Mouse (Mus musculus) frontal cortex, postnatal 25 days (tissue): ENCODE data around the gene Zfp592.

Experiments
- DNase-seq, 2 experiments: peaks; one replicate each; pipeline ENCODE4 v3.0.0; 2022; ENCODE audit warnings: low spot score in 2 of 2

Gene Zfp592

DNA sequence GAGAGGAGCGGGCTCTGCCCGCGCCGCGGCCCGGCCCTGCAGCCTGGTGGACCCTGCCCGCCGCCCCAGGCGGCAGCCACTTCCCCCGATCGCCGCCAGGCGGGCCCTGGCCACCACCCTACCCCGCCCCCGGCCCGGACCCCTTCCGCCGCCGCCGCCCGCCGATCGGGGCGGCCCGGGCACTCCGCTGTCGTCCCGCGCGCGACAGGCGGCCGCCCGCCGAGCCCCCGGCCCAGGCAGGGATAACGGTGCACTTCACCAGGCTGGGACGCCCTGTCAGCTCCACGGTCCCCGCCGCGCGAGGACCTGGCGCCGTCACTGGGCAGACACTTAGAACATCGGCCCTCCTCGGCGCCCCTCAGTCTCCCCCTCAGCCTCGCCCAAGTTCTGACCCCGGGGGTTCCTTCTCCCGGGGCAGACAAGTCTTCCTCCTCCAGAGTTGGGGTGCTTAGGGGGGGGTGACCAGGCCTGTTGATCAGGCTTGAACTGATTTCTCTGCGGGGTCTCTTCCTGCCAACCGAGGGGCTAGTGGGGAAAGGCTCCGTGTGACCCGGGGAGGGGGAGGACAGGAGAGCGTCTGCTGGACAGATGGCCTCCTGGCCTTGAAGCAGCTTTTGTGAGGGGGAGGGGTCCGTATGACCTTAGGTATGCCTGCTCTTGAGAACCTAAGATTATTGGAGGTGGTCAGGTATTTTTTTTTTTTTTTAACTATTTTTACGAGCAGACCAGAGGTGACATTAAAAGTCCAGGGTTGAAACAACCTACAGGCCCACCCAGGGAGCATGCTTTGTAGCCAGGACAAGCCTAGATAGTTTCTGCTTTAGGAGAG, 567 bp downstream of the Zfp592 start:
- DNase-seq, result peak; percentile 17 to 30

DNA sequence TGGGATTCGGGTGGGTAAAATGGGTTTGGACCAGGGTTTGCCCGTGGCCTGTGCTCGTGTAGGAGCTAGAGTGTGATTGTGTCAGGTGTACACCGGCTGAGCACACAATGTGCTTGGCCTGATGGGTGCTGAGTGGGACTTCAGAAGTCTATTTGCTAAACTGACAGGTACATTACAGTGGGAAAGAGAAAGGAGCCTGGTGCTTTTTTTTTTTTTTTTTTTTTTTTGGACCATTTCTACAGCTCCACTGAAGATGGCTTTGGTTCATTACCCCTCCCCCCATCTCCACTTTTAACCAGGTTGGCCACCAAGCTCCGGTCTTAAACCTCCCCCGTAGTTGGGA, 1.2 kb downstream of the Zfp592 start:
- DNase-seq, result no peak

DNA sequence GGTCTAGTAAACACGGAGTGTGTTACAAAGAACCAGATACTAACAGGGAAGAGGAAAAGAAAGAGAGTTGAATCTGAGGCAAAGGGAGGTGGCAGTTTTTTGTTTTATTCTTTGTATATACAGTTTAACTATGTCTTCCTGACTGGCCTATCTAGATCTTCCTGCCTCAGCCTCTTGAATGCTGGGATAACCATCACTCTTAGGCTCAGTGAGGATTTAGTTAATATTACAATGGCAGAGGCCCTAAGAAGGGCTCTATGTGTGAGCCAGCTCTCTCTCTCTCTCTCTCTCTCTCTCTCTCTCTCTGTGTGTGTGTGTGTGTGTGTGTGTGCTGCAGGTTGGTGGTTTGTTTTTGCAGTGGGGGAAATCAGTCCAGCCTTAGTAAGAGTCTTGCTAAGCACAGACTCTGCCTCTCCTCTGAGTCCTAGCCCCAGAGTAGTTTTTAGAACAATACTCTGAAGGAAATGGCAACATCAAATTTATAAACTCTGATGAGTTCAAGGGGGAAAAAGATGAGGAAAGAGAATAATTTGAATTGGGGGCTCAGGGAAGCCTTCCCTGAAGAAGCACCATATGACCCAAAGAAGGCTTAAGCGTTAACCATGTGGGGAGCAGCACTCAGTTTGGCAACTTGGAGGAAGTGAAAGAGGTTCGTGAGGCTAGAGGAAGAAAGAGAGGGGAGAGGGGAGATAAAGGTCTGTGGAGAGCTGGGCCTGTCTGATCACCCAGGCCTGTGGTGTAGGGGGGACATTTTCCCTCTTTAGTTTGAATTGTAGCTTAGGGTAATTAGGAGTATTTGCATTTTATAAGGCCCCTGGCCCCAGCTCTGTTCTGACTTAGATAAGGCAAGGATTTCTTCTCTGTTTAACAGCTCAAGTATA, 2.0 kb downstream of the Zfp592 start:
- DNase-seq, result no peak

DNA sequence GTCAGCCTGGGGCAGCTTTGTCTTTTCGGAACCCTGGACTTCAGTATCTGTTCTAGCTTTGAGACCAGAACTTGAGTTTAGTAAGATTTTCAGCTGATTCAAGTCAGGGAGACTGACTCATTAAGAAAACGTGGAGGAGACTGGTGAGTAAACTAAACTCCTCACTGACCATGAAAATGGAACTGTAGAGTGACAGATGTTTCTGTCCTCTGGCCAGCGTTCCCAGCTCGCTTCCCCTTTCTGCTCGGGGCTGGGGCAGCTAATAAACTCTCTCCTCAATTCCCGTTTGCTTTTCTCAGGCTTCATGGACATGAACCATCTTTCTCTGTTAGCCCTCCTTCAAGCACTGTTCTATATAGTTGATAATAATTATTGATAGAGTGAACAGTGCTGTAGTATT, 4.3 kb downstream of the Zfp592 start:
- no peak for DNase-seq

DNA sequence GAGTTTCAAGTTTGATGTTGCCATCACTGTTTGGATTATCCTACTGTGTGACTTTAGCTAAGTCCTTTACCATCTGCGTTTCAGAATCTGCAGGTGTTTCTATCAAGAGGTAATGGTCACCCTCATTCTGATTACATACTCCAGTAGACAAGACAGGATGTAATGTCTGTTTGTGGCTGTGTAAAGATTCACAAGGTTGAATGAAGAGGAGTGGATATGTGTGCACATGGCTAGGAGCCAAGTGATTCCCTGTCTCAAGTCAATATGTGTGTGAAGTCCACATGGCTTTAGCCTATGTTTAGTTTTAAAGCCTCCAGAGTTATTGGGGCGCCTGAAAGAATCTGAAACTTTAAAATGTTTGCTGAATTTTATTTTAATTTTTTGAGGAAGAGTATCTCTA, 6.1 kb downstream of the Zfp592 start:
- DNase-seq, result no peak

DNA sequence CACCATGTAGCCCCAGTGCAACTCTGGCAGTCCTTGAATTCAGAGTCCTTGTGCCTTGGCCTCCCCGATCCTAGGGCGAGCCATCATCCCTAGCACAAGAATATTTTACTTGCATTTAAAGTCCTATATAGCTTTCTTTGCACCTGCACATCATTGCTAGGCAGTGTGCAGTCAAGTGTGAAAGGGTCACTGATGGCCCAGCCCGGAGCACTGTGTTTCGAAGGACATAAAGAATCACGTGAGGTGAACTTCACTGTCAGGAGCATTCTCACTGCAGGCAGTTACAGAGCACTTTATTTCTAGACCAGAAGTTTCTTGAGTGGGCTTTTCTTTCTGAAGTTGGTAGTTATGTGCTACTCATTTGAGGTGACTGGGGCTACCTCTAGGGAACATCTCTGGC, 8.4 kb downstream of the Zfp592 start:
- DNase-seq, result no peak

DNA sequence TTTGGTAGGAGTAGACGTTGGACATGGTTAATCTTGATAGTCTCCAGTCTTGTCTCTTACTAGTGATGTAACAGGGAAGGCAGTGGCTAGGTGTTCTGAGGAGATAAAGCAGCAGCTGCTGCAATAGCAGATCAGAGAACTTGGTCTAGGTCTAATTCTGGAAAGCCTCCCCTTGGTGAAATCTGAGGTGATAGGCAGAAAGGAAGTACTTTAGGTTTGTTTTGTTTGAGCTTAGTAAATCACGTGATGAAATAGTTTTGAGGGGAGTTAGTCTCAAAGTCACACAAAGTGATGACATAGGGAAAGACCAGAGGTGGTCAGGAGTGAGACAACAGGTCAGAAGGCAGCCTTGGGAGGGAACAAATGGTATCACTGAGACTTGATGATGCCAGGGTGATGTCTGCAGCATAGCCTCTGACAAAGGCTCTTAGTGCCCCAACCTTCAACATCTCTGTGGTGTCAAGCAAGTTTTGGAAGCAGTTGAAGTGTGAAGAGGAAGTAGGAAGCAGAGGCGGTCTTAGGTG, 11.1 kb downstream of the Zfp592 start:
- DNase-seq, result no peak

DNA sequence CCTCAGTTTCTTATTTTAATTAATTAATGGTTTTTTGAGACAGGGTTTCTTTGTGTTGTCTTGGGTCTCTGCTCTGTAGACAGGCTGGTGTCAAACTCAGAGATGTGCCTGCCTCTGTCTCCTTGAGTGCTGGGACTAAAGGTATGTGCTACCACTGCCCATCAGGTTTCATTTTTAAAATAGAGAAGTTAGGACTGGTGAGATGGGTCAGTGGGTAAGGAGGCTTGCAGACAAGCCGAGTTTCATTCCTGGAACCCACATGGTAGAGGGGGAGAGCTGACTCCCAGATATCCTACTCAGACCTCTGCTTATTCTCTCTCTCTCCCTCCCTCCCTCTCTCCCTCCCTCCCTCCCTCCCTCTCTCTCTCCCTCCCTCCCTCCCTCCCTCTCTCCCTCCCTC, 12.5 kb downstream of the Zfp592 start:
- no peak for DNase-seq

DNA sequence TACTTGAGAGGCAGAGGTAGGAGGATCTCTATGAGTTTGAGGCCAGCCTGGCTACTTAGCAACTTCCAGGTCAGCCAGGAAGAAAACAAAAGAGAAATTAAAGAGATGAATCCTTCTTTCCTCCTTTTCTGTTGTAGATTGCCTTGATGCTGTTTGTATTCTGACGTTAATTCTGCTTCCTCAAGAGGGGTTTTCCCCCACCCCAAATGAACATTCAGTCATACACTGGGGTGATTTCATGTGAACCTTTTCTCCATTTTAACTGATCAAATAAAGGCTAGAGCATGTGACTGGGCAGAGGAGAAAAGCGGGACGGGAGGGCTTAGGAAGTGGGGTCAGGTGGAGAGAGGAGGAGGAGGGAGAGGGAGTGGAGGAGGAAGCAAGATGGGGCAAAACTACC, 14.8 kb downstream of the Zfp592 start:
- no peak for DNase-seq

DNA sequence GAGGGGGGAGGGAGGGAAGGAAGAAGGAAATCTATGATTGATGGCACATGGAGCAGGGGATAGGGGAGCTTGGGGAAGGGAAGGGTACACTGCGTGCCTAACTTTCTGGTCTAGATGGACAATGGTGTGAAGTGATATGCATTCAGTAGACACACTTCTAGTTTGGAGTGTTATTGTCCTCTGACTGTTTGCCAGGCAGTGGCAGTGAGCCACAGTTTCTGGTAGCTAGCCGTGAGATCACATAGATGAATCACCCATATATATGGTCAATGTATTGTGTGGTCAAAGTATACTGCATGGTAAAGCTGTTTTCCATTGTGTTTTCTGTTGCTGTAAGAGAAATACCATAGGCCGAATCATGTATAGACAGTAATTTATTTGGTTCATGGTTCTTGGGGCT, 18.1 kb downstream of the Zfp592 start:
- DNase-seq, result no peak

DNA sequence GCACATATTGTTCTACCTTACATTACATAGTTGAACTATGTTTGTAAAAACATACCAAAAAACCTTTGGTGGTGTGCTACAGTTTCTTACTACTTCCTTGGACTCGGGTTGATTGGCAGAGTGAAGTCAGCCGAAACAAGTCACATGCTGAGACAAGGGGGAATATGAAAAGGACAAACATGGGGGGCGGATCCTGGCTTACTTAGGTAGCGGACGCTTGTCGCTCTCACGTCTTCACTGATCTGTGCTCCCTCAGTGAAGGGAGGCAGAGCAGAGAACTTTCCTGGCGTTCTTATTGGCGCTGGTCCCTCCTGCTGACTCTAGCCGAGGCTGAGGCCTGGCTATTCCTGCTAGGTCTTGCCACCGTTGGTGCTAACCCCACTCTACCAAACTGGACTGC, 26.8 kb downstream of the Zfp592 start:
- no peak for DNase-seq

DNA sequence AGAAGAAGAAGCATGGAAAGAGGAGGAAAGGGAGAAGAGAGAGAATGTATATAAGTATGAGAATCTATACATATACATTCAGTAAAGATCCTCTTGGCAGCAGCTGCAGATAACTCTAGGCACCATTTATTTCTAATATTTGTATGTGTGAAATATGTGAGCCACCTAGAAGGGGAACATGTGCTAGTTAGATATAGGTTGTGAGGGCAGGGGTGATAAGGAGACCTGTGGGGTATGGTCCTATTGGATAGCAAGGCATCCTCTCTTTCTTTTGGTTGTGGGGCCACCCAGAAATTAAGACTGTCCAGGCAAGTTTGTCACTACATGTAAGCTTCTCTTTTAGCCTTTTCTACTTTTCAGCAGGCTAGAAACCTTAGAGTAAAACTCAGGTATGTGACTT, 29.2 kb downstream of the Zfp592 start:
- DNase-seq, result no peak

DNA sequence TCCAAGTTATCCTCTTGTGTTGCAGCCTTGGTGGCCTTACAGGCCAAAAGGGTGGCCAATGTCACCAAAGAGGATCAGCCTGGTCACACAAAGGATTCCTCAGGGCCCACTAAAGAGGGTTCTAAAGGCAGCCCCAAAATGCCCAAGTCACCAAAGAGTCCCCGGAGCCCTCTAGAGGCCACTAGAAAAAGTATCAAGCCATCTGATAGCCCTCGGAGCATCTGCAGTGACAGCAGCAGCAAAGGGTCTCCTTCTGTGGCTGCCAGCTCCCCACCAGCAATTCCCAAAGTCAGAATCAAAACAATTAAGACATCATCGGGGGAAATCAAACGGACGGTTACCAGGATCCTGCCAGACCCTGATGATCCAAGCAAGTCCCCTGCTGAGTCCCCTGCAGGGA, 30.6 kb downstream of the Zfp592 start:
- DNase-seq, result no peak

DNA sequence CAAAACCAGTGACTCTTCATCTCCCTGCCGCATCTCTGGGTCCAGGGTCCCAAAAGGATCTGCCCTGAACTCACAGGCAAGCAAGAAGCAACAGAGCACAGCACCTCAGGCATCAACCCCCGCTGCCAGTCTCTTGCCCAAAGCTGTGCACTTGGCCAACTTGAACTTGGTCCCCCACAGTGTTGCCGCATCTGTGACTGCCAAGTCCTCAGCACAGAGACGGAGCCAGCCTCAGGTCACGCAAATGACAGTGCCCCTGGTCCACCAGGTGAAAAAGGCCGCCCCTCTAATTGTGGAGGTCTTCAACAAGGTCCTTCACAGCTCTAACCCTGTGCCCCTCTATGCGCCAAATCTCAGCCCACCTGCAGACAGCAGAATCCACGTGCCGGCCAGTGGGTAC, 31.2 kb downstream of the Zfp592 start:
- DNase-seq, result no peak

DNA sequence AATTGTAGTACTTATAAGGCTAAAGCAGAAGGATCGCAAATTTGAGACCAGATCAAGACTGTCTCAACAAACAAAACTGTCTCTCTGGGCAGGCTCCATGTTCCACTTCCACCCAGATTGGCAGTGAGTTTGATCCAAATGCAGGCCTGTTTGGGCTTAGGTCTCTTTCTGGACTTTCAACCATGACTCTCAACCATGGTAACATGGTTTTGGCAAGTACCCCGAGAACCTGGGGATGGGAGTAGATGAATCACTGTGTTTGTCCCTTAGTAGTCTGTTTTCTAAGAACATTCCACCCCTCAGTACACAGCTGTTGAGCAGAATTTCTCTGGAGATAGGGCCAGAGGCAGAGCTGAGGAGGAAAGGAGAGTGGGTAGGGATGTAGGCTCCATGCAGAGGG, 32.3 kb downstream of the Zfp592 start:
- DNase-seq, result no peak

DNA sequence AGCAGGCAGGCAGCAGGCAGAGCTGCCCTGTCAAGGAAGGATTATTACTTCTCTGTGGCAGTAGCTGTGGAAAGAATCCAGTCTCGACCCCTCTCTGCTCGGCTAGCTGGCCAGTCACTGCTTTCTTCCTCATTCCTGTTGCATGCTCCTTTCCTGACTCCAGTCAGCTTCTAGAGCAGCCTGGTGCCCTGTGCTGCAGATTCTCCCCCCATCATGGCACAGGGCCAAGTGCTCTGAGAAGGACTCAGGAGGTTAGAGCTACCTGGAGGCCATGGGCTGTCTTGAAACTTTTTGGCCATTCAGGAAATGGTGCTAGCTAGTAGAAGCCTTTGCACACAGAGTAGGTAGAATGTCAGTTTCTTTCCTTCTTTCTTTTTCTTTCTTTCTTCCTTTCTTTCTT, 46.2 kb downstream of the Zfp592 start:
- no peak for DNase-seq

DNA sequence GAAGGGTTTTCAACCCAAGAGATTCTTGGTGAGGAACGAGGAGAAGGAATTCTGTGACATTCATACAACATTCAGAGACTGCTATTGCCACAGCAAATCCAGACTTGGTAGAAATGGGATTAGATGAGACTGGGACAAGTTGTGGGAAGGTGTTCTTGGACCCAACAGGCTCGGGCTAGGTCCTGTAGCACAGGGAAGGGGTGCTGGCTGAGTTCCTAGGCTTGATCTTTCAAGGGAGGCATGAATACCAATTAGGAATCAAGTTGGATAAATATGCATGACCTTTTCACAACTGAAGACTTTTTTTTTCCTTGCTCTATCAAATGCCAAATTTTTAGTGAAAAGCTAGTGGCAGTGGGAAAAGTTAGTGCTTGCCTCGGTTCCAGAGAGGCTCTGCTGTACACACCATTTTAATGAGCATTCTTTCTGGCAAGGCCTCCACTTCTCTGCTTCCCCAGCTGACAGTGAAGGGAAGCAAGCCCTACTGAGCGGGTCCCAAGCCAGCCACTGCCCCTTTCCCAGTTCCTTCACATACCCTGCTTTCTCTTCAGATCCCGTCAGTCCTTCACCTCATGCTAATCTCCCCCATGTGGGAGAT, 49.6 kb downstream of the Zfp592 start:
- no peak for DNase-seq

DNA sequence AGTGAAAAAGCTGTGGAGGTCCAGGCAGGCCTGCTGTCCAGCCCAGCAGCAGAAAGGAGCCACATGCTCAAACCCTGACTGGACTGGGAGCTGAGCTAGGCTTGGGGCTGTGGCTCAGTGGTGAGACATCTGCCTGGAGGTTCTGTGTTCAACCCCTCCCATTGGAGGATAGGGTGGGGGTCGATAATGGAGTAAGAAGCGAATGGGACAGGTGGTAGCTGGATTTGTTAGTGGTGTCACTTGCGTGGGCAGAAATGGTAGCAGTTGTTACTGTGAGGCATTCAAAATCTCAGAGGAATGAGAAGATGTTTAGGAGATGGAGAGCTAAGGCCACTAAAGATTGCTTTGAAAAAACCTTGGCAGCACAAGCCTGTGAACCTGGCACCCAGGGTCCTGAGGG, 54.4 kb downstream of the Zfp592 start:
- no peak for DNase-seq

DNA sequence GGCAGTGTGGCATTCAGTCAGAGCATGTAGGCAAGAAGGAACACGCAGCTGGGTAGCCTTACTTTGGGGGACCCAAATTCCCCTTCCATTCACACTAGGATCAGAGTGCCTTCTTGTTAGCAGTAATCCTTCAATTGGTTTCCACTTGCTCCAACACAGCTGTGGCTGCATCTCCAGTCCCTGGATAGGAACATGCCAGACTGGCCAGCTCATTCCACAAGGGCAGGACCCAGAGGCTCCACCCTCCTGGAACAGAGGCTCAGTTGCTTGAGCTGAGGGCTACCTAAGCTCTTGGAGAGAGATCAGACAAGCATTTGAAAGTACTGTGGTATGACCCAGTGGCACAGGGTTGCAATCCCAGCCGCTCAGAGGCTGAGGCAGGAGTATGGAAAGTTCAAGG, 55.0 kb downstream of the Zfp592 start:
- no peak for DNase-seq

DNA sequence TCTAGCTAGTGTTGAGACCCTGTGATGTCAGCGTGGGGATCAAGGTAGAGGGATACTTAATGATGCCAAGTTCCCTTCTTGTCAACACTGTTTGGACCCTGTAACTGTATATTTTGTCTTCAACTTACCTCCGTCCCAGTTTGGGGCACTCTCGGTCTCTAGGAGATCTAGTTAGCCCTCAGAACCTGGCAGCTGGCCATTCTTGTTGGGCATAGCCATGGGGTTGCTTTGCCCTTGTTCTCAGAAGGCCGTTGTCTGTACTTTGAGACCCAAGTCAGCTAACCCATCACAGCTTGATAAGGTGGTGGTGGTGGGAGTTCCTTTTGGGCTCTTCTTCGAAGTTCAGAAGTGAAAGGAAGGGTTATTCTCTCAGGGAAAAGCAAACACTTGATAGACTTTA, 56.5 kb downstream of the Zfp592 start:
- no peak for DNase-seq

DNA sequence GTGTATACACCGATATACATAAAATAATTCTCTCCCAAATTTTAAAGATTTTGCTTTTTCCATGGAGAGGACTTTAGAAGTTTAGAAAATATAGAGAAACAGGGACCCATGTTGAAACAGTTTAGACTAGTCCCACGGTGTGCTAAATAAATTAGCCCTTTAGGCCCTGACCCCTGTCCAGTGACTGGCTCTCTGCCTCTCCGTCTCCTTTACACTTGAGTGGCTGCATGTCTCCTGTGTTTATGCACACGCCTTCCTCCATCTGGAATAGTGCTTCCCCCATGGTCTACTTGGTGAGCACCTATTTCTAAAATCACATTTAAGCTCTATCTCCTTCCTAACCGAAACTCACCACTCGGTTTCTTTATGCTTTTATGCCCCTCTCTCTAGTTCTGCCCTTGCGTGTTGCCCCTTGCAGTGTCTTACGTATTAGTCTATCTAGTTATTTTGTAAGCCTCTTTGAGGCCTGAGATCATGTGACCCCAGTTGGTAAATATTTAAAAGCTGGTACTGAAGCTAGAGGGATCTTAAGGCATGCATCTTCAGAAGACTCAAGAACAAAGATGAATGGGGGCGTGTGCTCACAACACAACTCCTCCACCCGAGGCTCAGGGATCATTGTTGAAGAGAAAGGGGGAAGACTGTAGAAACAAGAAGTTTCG, 62.4 kb downstream of the Zfp592 start:
- DNase-seq, result no peak

DNA sequence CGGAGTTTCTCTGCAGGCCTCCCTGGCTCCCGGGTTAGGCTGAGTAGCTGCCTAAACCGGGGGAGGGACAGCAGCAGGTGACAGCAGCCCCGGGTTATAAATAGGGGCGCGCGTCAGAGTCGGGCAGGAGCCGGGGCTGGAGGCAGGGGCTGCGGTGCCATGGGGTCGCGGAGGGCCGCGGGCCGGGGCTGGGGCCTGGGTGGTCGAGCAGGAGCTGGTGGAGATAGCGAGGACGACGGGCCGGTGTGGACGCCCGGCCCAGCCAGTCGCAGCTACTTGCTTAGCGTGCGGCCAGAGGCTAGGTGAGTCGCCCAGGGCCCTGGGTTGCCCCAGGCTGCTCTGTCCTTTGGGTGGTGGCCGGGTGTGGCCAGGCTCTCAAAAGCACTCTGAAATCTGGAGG, 64.0 kb downstream of the Zfp592 start, which contains the start of gene Alpk3:
TSS of gene Alpk3 (plus strand) at position 130 of the 400 bp plus-strand sequence.
- DNase-seq, result no peak
